Mouse (Mus musculus): ENCODE measurements around the gene Ptprz1. TPM values are rescaled to one million over a fixed set of nuclear protein-coding genes. Genes with fewer than 3 reads are reported as not detected.
A peak's percentile ranks its signal among the peaks of the same experiment; 100 is the strongest.
"Not testable (repeated sequence)": the region's sequence is repeated elsewhere in the genome, so short reads cannot be mapped to it uniquely, and the experiment has no call there.

The Ptprz1 gene
- polyA plus RNA-seq, 1 experiment = 0.85 TPM

DNA sequence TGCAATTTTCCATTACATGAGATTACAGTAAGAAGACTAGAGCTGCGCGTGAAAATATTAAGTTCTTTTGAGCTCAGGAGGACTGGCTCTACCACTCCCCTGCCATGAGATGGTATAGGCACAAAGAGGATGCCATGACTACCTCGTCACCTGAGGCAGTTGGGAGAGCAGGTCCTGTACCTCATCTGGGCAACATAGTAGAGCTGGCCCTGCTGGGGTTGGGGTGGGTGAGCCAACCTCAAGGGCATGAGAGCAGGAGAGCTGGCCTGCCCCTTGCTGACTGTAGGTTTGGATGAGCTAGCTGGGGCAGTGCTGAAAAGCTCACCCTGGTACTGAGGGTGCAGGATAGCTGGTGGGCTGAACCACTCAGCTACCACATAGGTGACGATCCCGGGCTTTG lies 180.4 kb downstream of the Ptprz1 start:
- H3K9me3 ChIP-seq (replicated peaks; ENCODE audit: control insufficient read depth, insufficient read depth, low read length, poor library complexity, severe bottlenecking) = peaks cover 9% of the 10 kb centered on the region
- TF ChIP-seq CTCF (IDR thresholded peaks at IDR 0.05; ENCODE audit: low read depth, low read length) (no peak), EP300 (IDR thresholded peaks at IDR 0.05; ENCODE audit: insufficient read depth, low read depth, low read length) (no peak), POLR2A (IDR thresholded peaks at IDR 0.05; ENCODE audit: insufficient read depth, low read length) (no peak)
- no peak overlapping the region for H3K27ac ChIP-seq (ENCODE audit: insufficient read depth, low read length)

DNA sequence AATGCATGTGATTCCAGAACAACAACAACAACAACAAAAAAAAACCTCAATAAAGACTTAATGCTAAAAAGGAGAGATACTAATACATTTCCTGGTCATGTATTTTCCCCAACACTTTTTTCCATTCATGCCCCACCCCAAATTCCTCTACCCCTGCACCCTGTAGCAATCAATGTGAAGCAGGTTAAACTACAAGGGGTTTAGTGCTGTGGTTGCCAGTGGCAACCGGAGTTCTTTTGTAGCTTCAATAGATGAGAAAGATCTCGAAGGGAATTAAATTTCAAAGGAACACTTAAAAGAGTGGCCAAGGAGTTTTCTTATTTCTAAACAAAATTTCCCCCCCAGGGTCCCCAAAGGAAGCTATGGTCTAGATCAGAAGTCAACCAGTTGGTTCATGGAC lies 200.8 kb downstream of the Ptprz1 start:
- TF ChIP-seq CTCF (IDR thresholded peaks at IDR 0.05; ENCODE audit: low read depth, low read length) = no peak

More for the DNA sequence above, 180.4 kb downstream of the Ptprz1 start:
- Histone ChIP-seq H3K4me3 (ENCODE audit: low read depth, low read length) (no peak overlapping the region), H3K4me1 (ENCODE audit: control insufficient read depth, insufficient read depth, low read length) (no peaks in the 10 kb centered on the region), H3K36me3 (ENCODE audit: control insufficient read depth, insufficient read depth, low read length, poor library complexity, severe bottlenecking) (no peaks in the 10 kb centered on the region), H3K9ac (ENCODE audit: low read depth, poor library complexity, severe bottlenecking) (no peak overlapping the region), H3K27me3 (ENCODE audit: control insufficient read depth, insufficient read depth, low read length, poor library complexity, severe bottlenecking) (no peaks in the 10 kb centered on the region)

GRCm38 (mm10) chr6:23078273-23078672 lies 203.0 kb downstream of the Ptprz1 start:
- TF ChIP-seq EP300 (IDR thresholded peaks at IDR 0.05; ENCODE audit: insufficient read depth, low read depth, low read length) = no peak
- no peak for TF ChIP-seq CTCF (IDR thresholded peaks at IDR 0.05; ENCODE audit: low read depth, low read length)
- no peak for TF ChIP-seq POLR2A (IDR thresholded peaks at IDR 0.05; ENCODE audit: insufficient read depth, low read length)
- Histone ChIP-seq H3K4me3 (ENCODE audit: low read depth, low read length) (no peak overlapping the region), H3K9me3 (replicated peaks; ENCODE audit: control insufficient read depth, insufficient read depth, low read length, poor library complexity, severe bottlenecking) (peaks cover 17% of the 10 kb centered on the region), H3K27me3 (ENCODE audit: control insufficient read depth, insufficient read depth, low read length, poor library complexity, severe bottlenecking) (no peaks in the 10 kb centered on the region), H3K9ac (ENCODE audit: low read depth, poor library complexity, severe bottlenecking) (no peak overlapping the region), H3K36me3 (ENCODE audit: control insufficient read depth, insufficient read depth, low read length, poor library complexity, severe bottlenecking) (no peaks in the 10 kb centered on the region), H3K27ac (ENCODE audit: insufficient read depth, low read length) (no peak overlapping the region), H3K4me1 (ENCODE audit: control insufficient read depth, insufficient read depth, low read length) (no peaks in the 10 kb centered on the region)

More for the DNA sequence above, 200.8 kb downstream of the Ptprz1 start:
- no peaks in the 10 kb centered on the region for H3K27me3 ChIP-seq (ENCODE audit: control insufficient read depth, insufficient read depth, low read length, poor library complexity, severe bottlenecking)
- H3K27ac ChIP-seq (ENCODE audit: insufficient read depth, low read length) = no peak overlapping the region
- H3K4me1 ChIP-seq (ENCODE audit: control insufficient read depth, insufficient read depth, low read length) = no peaks in the 10 kb centered on the region
- H3K9ac ChIP-seq (ENCODE audit: low read depth, poor library complexity, severe bottlenecking) = no peak overlapping the region
- H3K36me3 ChIP-seq (ENCODE audit: control insufficient read depth, insufficient read depth, low read length, poor library complexity, severe bottlenecking) = no peaks in the 10 kb centered on the region
- H3K4me3 ChIP-seq (ENCODE audit: low read depth, low read length) = no peak overlapping the region
- H3K9me3 ChIP-seq (replicated peaks; ENCODE audit: control insufficient read depth, insufficient read depth, low read length, poor library complexity, severe bottlenecking) = no peaks in the 10 kb centered on the region; the same call in 1 of the 2 replicates

DNA sequence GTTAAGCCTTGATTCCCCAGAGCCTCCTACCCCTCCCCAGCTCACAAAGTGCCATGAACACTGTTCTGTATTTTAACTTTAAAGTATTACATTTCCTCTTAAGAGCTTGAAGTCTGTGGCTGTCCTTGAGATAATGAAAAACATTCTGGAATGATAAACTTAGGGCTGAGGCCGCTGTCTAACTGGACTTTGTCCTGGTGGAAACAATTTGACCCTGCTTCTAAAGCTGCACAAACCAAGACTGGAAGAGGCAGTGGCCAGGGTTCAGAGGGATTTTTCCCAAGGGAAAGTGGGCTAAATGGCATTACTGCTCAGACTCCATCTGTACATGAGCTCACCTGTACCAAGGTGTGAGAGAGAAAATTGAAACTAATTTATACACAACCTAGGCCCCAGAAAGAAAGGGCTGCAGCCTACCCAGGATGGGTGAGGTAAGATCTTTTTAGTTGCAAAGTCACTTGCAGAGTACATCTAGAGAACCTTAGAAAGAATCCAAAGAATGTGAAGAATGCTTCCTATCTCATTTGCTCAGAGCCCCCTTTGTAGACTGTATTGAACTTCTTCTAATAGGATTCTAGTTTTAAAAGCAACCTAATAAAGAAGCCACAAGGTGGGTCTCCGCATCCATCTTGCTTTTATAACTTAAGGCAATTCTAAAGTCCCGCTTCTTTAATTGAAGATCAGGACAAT lies 204.8 kb downstream of the Ptprz1 start:
- Histone ChIP-seq H3K9ac (ENCODE audit: low read depth, poor library complexity, severe bottlenecking) (no peak overlapping the region), H3K4me1 (ENCODE audit: control insufficient read depth, insufficient read depth, low read length) (no peaks in the 10 kb centered on the region), H3K4me3 (ENCODE audit: low read depth, low read length) (no peak overlapping the region), H3K9me3 (replicated peaks; ENCODE audit: control insufficient read depth, insufficient read depth, low read length, poor library complexity, severe bottlenecking) (peaks cover 30% of the 10 kb centered on the region), H3K27ac (ENCODE audit: insufficient read depth, low read length) (peak overlapping the region; percentile 95), H3K27me3 (ENCODE audit: control insufficient read depth, insufficient read depth, low read length, poor library complexity, severe bottlenecking) (no peaks in the 10 kb centered on the region), H3K36me3 (ENCODE audit: control insufficient read depth, insufficient read depth, low read length, poor library complexity, severe bottlenecking) (no peaks in the 10 kb centered on the region)
- TF ChIP-seq CTCF (IDR thresholded peaks at IDR 0.05; ENCODE audit: low read depth, low read length) (no peak), EP300 (IDR thresholded peaks at IDR 0.05; ENCODE audit: insufficient read depth, low read depth, low read length) (no peak), POLR2A (IDR thresholded peaks at IDR 0.05; ENCODE audit: insufficient read depth, low read length) (no peak)

- Histone ChIP-seq H3K9me3 (replicated peaks; ENCODE audit: control insufficient read depth, insufficient read depth, low read length, poor library complexity, severe bottlenecking) (peaks cover 50% of the 10 kb centered on the region), H3K4me1 (ENCODE audit: control insufficient read depth, insufficient read depth, low read length) (no peaks in the 10 kb centered on the region)
- TF ChIP-seq CTCF (IDR thresholded peaks at IDR 0.05; ENCODE audit: low read depth, low read length) (no peak), EP300 (IDR thresholded peaks at IDR 0.05; ENCODE audit: insufficient read depth, low read depth, low read length) (no peak), POLR2A (IDR thresholded peaks at IDR 0.05; ENCODE audit: insufficient read depth, low read length) (no peak)
Measured at GRCm38 (mm10) chr6:23084587-23085421, 209.5 kb downstream of the Ptprz1 start.

DNA sequence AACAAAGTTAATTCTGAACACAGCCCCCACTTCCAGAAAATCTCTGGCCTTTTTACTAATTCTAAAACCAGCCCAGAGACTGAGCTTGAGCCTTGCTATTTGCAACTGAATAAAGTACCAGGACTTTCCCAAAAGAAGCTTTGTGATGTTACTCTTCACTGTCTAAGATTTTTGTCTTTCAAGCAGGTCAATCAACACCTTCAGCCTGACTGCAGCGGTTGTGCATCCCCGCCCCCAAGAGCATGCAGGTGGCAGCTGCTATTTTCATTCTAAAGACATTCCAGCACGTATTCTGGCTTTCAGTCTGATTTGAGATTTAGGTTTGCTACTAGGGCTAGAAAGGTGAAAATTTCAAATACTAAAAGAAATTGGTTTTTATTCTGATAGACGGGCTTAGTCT lies 214.0 kb downstream of the Ptprz1 start:
- Histone ChIP-seq H3K9me3 (replicated peaks; ENCODE audit: control insufficient read depth, insufficient read depth, low read length, poor library complexity, severe bottlenecking) (peaks cover 34% of the 10 kb centered on the region), H3K27ac (ENCODE audit: insufficient read depth, low read length) (peak overlapping the region; percentile 94)
- H3K9ac ChIP-seq (ENCODE audit: low read depth, poor library complexity, severe bottlenecking); H3K4me3 ChIP-seq (ENCODE audit: low read depth, low read length); H3K27me3 ChIP-seq (ENCODE audit: control insufficient read depth, insufficient read depth, low read length, poor library complexity, severe bottlenecking); H3K4me1 ChIP-seq (ENCODE audit: control insufficient read depth, insufficient read depth, low read length); H3K36me3 ChIP-seq (ENCODE audit: control insufficient read depth, insufficient read depth, low read length, poor library complexity, severe bottlenecking): not testable (repeated sequence)
- peak; percentile 85 for TF ChIP-seq EP300 (IDR thresholded peaks at IDR 0.05; ENCODE audit: insufficient read depth, low read depth, low read length)

More at GRCm38 (mm10) chr6:23084587-23085421, 209.5 kb downstream of the Ptprz1 start:
- no peak overlapping the region for H3K4me3 ChIP-seq (ENCODE audit: low read depth, low read length)
- H3K27me3 ChIP-seq (ENCODE audit: control insufficient read depth, insufficient read depth, low read length, poor library complexity, severe bottlenecking) = no peaks in the 10 kb centered on the region
- no peaks in the 10 kb centered on the region for H3K36me3 ChIP-seq (ENCODE audit: control insufficient read depth, insufficient read depth, low read length, poor library complexity, severe bottlenecking)
- no peak overlapping the region for H3K27ac ChIP-seq (ENCODE audit: insufficient read depth, low read length)
- no peak overlapping the region for H3K9ac ChIP-seq (ENCODE audit: low read depth, poor library complexity, severe bottlenecking)
